Mouse (Mus musculus): ENCODE data around the gene Gm20388. TPM values are rescaled to one million over a fixed set of nuclear protein-coding genes. Genes with fewer than 3 reads are reported as not detected.

Gene Gm20388
- polyA plus RNA-seq, 1 experiment, result 10.6 TPM

DNA sequence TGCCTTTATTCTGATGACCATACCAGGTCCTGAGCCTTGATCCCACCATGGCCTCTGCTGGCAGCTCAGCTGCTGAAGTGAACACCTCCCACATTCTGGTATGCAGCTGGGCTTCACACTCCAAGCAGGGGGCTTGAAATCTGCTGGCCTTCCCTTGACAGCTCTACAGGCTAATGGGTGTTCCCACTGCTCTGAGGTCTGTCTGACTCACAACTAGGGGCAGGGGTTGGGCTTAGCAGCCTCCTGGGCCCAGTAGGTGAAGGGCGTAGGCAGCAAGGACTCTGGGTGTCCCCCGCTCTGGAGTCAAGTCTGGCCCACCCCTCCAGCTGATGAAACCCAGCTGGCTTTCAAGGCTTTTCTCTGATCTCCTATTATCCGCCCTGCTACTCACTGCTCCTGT lies 1550.6 kb downstream of the Gm20388 start:
- Histone ChIP-seq H3K4me1 (ENCODE audit: control insufficient read depth, insufficient read depth, low read length) (peaks cover 1% of the 10 kb centered on the region; the same call in 1 of the 2 replicates), H3K27ac (ENCODE audit: control insufficient read depth, insufficient read depth, low read depth, low read length, poor library complexity) (peak overlapping the region; percentile 23; the same call in 1 of the 2 replicates), H3K4me3 (replicated peaks; ENCODE audit: control insufficient read depth, low read depth, low read length) (no peak overlapping the region)
- WGBS, result 78% methylated on average over 3 of the region's 3 CpGs
- TF ChIP-seq CTCF (IDR thresholded peaks at IDR 0.05; ENCODE audit: control insufficient read depth, insufficient read depth, low read length) (no peak), POLR2A (IDR thresholded peaks at IDR 0.05; ENCODE audit: borderline replicate concordance, control insufficient read depth, low read depth, low read length) (no peak)

DNA sequence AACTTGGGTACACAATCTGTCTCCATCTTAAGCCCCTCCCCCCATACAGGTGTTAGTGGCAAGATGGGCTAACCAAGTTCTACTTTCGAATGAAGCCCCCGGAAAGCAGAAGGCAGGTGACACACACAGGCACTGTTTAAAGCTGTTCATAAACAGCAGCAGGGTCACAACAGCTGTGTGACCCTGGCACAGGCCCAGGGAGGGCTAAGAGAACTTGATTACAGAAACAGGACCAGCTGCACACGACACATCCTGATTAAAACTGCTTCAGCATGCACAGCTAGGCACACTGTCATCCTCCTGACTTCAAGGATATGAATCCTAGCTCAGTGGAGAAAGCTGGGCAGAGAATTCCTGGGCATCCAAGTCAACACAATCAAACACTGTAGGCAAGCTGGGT lies 1551.5 kb downstream of the Gm20388 start:
- WGBS, result 57% methylated on average over 3 of the region's 3 CpGs
- no peak for TF ChIP-seq POLR2A (IDR thresholded peaks at IDR 0.05; ENCODE audit: borderline replicate concordance, control insufficient read depth, low read depth, low read length)
- no peak for TF ChIP-seq CTCF (IDR thresholded peaks at IDR 0.05; ENCODE audit: control insufficient read depth, insufficient read depth, low read length)
- peaks cover 4% of the 10 kb centered on the region; the same call in 1 of the 2 replicates for H3K4me1 ChIP-seq (ENCODE audit: control insufficient read depth, insufficient read depth, low read length)

DNA sequence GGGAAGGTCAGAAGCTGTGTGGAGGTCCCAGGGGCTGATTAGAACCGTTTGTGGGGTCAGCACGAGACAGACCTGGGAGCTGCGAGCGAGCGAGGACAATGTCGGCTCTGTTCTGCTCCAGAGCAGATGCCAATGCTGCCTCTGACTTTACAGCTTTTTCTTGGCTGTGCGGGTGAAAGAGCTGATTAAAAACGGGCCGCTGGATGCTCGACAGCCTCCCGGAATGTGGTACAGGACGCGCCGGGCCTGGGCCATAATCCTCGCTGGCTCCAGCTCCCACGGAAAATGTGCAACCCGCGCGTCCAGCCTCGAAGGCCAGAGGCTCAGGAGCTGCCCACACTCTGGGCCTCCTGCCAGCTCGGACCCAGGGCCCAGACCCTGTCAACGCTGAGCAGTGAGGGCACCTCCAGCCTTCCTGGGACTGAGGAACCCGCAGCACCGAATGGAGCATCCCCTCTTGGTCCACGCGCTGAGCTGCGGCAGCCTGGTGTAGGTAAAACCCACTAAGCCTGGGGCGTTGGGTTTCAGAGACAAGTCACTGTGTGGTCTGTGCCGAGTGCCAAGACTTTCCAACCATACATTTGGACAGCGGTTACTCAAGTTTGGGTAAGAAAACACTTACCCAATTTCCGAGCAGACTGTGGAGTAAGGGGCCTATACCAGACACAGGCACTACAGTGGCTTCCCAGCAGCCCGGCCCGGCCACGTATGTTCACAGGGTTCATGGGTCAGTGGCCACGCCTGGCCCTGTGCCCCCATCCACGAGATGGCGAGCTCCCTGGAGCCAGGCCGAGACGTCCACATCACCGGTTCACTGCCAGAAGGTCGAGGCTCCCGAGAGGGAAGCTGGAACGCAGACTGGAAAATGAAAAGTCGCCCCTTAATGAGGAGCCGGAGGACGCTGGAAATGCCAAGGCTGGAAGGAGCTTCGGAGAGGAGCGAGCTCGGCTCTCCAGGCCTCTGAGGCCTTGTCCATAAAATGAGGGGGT lies 1557.7 kb downstream of the Gm20388 start:
- TF ChIP-seq POLR2A (IDR thresholded peaks at IDR 0.05; ENCODE audit: borderline replicate concordance, control insufficient read depth, low read depth, low read length), result no peak
- no peak for TF ChIP-seq CTCF (IDR thresholded peaks at IDR 0.05; ENCODE audit: control insufficient read depth, insufficient read depth, low read length)
- peaks cover 4% of the 10 kb centered on the region; the same call in 1 of the 2 replicates for H3K4me1 ChIP-seq (ENCODE audit: control insufficient read depth, insufficient read depth, low read length)
- H3K4me3 ChIP-seq (replicated peaks; ENCODE audit: control insufficient read depth, low read depth, low read length), result no peak overlapping the region
- 83% methylated on average over 49 of the region's 49 CpGs for WGBS
- no peak overlapping the region for H3K27ac ChIP-seq (ENCODE audit: control insufficient read depth, insufficient read depth, low read depth, low read length, poor library complexity)

More for the DNA sequence above, 1551.5 kb downstream of the Gm20388 start:
- Histone ChIP-seq H3K4me3 (replicated peaks; ENCODE audit: control insufficient read depth, low read depth, low read length) (no peak overlapping the region), H3K27ac (ENCODE audit: control insufficient read depth, insufficient read depth, low read depth, low read length, poor library complexity) (peak overlapping the region; percentile 65; the same call in 1 of the 2 replicates)

DNA sequence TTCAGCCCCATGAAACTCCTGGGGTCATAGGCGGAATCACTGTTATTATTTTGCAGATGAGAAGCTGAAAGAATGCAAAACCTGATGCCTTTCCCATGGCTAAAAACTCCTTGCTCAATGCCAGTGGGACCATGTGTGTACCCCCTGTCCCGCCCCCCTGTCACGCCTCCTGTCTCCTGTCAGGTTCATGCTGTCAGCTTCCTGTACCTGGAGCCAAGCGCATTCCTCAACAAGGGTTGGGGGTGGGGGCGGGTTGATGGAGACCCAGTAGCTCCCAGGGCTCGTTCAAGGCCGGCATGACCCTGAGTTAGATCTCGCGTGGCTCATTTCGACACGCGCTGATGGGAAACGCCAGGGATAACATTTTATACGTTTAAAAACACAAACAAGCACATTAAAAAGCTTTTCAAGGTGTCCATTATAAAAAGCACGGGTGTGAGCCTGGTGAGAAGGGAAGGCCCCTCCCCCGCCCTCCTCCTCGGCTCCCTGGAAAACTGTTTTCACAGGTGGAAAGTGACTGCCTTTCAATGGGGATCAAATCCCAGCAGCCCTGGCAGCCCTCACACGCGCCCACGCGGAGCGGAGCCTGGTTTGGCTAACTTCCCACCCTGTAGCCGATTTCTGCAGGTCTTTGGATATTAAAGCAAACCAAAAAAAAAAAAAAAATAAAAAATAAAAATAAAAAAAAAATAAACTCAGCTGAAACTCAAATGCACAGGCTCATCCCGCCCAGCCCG lies 1563.7 kb downstream of the Gm20388 start:
- no peak for TF ChIP-seq CTCF (IDR thresholded peaks at IDR 0.05; ENCODE audit: control insufficient read depth, insufficient read depth, low read length)
- TF ChIP-seq POLR2A (IDR thresholded peaks at IDR 0.05; ENCODE audit: borderline replicate concordance, control insufficient read depth, low read depth, low read length), result no peak
- 21% methylated on average over 25 of the region's 25 CpGs for WGBS
- Histone ChIP-seq H3K4me1 (ENCODE audit: control insufficient read depth, insufficient read depth, low read length) (no peaks in the 10 kb centered on the region), H3K27ac (ENCODE audit: control insufficient read depth, insufficient read depth, low read depth, low read length, poor library complexity) (no peak overlapping the region), H3K4me3 (replicated peaks; ENCODE audit: control insufficient read depth, low read depth, low read length) (no peak overlapping the region)

DNA sequence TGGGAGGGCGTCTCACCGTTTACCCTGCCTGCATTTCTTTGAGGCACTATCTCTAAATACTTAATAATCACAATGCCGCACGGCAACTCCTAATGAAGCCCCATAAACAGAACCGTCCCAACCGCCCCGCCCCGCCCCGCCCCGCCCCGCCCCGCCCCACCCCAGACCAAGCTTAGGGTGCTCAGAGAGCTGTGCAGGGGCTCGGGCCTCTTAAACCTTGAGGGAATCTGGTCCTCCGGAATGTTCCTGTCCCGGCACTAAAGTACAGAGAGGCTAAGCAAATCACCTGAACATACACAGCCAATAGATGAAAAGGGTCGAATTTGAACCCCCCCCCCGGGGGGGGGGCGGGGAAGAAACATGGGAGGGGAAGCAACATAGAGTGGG lies 1564.2 kb downstream of the Gm20388 start:
- Histone ChIP-seq H3K4me1 (ENCODE audit: control insufficient read depth, insufficient read depth, low read length) (no peaks in the 10 kb centered on the region), H3K27ac (ENCODE audit: control insufficient read depth, insufficient read depth, low read depth, low read length, poor library complexity) (no peak overlapping the region), H3K4me3 (replicated peaks; ENCODE audit: control insufficient read depth, low read depth, low read length) (no peak overlapping the region)
- no peak for TF ChIP-seq POLR2A (IDR thresholded peaks at IDR 0.05; ENCODE audit: borderline replicate concordance, control insufficient read depth, low read depth, low read length)
- TF ChIP-seq CTCF (IDR thresholded peaks at IDR 0.05; ENCODE audit: control insufficient read depth, insufficient read depth, low read length), result no peak
- WGBS, result 8% methylated on average over 18 of the region's 18 CpGs

DNA sequence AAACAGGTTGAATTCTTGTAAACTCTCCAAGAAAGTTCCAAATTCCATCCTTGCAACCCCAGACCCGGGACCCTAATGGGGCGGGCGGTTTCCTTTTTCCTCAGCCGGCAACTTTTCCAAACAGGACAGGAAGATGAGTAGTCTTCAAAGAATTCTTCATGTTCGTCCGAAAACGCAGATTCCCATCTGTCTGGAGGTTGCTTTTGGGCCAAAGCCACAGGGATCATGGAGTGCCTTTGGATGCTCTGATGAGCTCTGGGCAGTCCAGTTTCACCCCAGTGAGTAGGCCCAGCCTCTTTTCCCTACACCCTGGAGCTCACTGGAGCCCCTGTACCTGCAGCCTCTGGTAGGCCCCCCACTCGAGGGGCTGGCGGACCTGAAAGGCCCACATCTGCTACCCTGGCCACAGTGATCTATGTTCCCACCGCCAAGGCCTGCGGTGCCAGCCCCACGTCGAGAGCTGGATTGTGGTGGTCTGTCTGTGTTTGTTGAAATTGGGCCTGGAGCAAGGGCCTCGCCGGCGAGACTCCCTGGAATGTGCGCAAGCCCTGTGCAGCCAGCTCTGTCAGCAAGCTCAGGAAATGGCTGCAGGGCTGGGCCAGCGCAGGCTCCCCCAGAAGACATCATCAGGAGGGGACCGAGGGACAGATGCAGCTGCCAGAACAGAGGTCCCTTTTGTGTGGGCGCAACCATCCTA lies 1567.4 kb downstream of the Gm20388 start:
- Histone ChIP-seq H3K27ac (ENCODE audit: control insufficient read depth, insufficient read depth, low read depth, low read length, poor library complexity) (no peak overlapping the region), H3K4me1 (ENCODE audit: control insufficient read depth, insufficient read depth, low read length) (no peaks in the 10 kb centered on the region), H3K4me3 (replicated peaks; ENCODE audit: control insufficient read depth, low read depth, low read length) (no peak overlapping the region)
- TF ChIP-seq CTCF (IDR thresholded peaks at IDR 0.05; ENCODE audit: control insufficient read depth, insufficient read depth, low read length) (no peak), POLR2A (IDR thresholded peaks at IDR 0.05; ENCODE audit: borderline replicate concordance, control insufficient read depth, low read depth, low read length) (no peak)
- WGBS, result 68% methylated on average over 20 of the region's 20 CpGs

DNA sequence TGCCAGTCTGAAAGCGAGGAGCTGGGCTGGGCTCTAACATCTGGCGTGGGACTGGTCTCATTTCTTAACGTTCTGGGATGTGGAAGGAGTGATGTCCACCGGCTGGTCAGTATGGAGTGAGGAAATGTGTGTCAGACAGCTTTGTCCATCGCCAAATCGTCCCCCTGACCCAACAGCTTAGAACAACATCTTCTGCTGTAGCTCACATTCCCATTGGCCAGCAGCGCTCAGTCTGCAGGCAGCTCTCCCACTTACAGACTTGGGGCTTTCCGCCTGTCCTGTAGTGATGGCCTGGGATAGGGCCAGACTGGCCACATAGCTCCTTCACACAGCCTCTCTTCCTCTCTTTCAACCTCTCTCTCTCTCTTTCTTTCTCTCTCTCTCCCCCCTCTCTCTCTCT lies 1568.5 kb downstream of the Gm20388 start:
- Histone ChIP-seq H3K4me3 (replicated peaks; ENCODE audit: control insufficient read depth, low read depth, low read length) (no peak overlapping the region), H3K27ac (ENCODE audit: control insufficient read depth, insufficient read depth, low read depth, low read length, poor library complexity) (no peak overlapping the region), H3K4me1 (ENCODE audit: control insufficient read depth, insufficient read depth, low read length) (no peaks in the 10 kb centered on the region)
- WGBS, result 78% methylated on average over 8 of the region's 8 CpGs
- no peak for TF ChIP-seq CTCF (IDR thresholded peaks at IDR 0.05; ENCODE audit: control insufficient read depth, insufficient read depth, low read length)
- TF ChIP-seq POLR2A (IDR thresholded peaks at IDR 0.05; ENCODE audit: borderline replicate concordance, control insufficient read depth, low read depth, low read length), result no peak

All from bone marrow, adult 2 months (tissue).